Mouse (Mus musculus) kidney, embryonic 14.5 days (tissue): ENCODE data around the gene Sgip1. TPM values are rescaled to one million over a fixed set of nuclear protein-coding genes. Genes with fewer than 3 reads are reported as not detected.

ENCODE experiments used
- ATAC-seq: fragments of 200-750 bp; cut with Nextera tagmentation; 2 replicates; pipeline ENCODE4 v1.8.0; 2017; ENCODE audit warnings: moderate number of reproducible peaks, mild to moderate bottlenecking, moderate TSS enrichment, moderate library complexity; ENCODE audit not compliant: low FRiP score, low TSS enrichment
- H3K27ac ChIP-seq: fragments of 300-500 bp; sonication (generic); 2 replicates; pipeline ENCODE4 v1.5.1; 2014; ENCODE audit warnings: low read depth, mild to moderate bottlenecking, low read length, moderate library complexity, mixed read lengths
- H3K27me3 ChIP-seq: fragments of 300-500 bp; sonication (generic); 2 replicates; pipeline ENCODE4 v1.6.1; 2014; ENCODE audit warnings: mild to moderate bottlenecking, low read length; ENCODE audit not compliant: control insufficient read depth, insufficient read depth
- H3K36me3 ChIP-seq: fragments of 300-500 bp; sonication (generic); 2 replicates; pipeline ENCODE4 v1.6.1; 2014; ENCODE audit warnings: low read length, mixed read lengths; ENCODE audit not compliant: control insufficient read depth, insufficient read depth
- H3K4me1 ChIP-seq: fragments of 300-500 bp; sonication (generic); 2 replicates; pipeline ENCODE4 v1.6.1; 2014; ENCODE audit warnings: low read length, mixed read lengths; ENCODE audit not compliant: control insufficient read depth, insufficient read depth
- H3K4me2 ChIP-seq: fragments of 300-500 bp; sonication (generic); replicated peaks from 2 replicates; pipeline ENCODE4 v1.6.1; 2014; ENCODE audit warnings: low read depth, mild to moderate bottlenecking, low read length
- H3K4me3 ChIP-seq: fragments of 300-500 bp; sonication (generic); 2 replicates; pipeline ENCODE4 v1.5.1; 2014; ENCODE audit warnings: mild to moderate bottlenecking, low read length
- H3K9ac ChIP-seq: fragments of 300-500 bp; sonication (generic); 2 replicates; pipeline ENCODE4 v1.6.1; 2014; ENCODE audit warnings: low read depth, mild to moderate bottlenecking, low read length, moderate library complexity
- H3K9me3 ChIP-seq: fragments of 300-500 bp; sonication (generic); 2 replicates; pipeline ENCODE4 v1.6.1; 2016; ENCODE audit warnings: low read length; ENCODE audit not compliant: control insufficient read depth
- WGBS: fragments of 180-500 bp; shearing (Covaris S2); extraction: QIAGEN DNeasy Blood & Tissue Kit; methylation state at CpG from one replicate; pipeline ENCODE4 v1.1.7; 2014; 5-methylcytosine and 5-hydroxymethylcytosine counted together
- polyA plus RNA-seq: library from polyadenylated mRNA; unstranded; fragments of >200 nt; fragmentation: Nextera tagmentation; extraction: Ambion mirVana; gene quantifications from 2 replicates; pipeline ENCODE4 v1.2.1, GENCODE M21; 2014

Sgip1 gene
- polyA plus RNA-seq, 1 experiment from 2014 or later = 8.8 TPM

- no peak overlapping the region for H3K9ac ChIP-seq
- H3K4me2 ChIP-seq = no peak overlapping the region
- H3K4me1 ChIP-seq = 0 out of 2 replicates have a peak, but pooled peaks cover 3% of the 10 kb centered on the region
- H3K27me3 ChIP-seq = no peaks in the 10 kb centered on the region
- no peaks in the 10 kb centered on the region for H3K36me3 ChIP-seq
- H3K9me3 ChIP-seq = no peaks in the 10 kb centered on the region
- peak overlapping the region; percentile 8; the same call in 1 of the 2 replicates for H3K27ac ChIP-seq
- WGBS = 79% methylated on average over 11 of the region's 11 CpGs
- no peak overlapping the region for H3K4me3 ChIP-seq
- ATAC-seq = no peak
Observed at GRCm38 (mm10) chr4:102840956-102841729, 100.0 kb downstream of the Sgip1 start.

- no peaks in the 10 kb centered on the region for H3K27me3 ChIP-seq
- H3K4me2 ChIP-seq = no peak overlapping the region
- no peaks in the 10 kb centered on the region for H3K36me3 ChIP-seq
- no peak overlapping the region for H3K9ac ChIP-seq
- H3K27ac ChIP-seq = no peak overlapping the region
- no peaks in the 10 kb centered on the region for H3K9me3 ChIP-seq
- no peak for ATAC-seq
- no peaks in the 10 kb centered on the region for H3K4me1 ChIP-seq
- WGBS = 92% methylated on average over 6 of the region's 6 CpGs
- H3K4me3 ChIP-seq = no peak overlapping the region
Observed at GRCm38 (mm10) chr4:102850498-102850897, 109.4 kb downstream of the Sgip1 start.

- no peak for ATAC-seq
Observed at GRCm38 (mm10) chr4:102851161-102851560, 110.1 kb downstream of the Sgip1 start.

GRCm38 (mm10) chr4:102852290-102852689, 111.2 kb downstream of the Sgip1 start:
- Histone ChIP-seq H3K9ac (no peak overlapping the region), H3K4me2 (no peak overlapping the region), H3K27me3 (no peaks in the 10 kb centered on the region), H3K9me3 (no peaks in the 10 kb centered on the region), H3K27ac (no peak overlapping the region), H3K36me3 (no peaks in the 10 kb centered on the region), H3K4me1 (no peaks in the 10 kb centered on the region), H3K4me3 (no peak overlapping the region)
- ATAC-seq = no peak
- WGBS = 82% methylated on average over 3 of the region's 3 CpGs

More at GRCm38 (mm10) chr4:102851161-102851560, 110.1 kb downstream of the Sgip1 start:
- no peaks in the 10 kb centered on the region for H3K4me1 ChIP-seq
- H3K4me3 ChIP-seq = no peak overlapping the region
- H3K36me3 ChIP-seq = no peaks in the 10 kb centered on the region
- H3K9ac ChIP-seq = no peak overlapping the region
- 64% methylated on average over 1 of the region's 1 CpGs for WGBS
- no peak overlapping the region for H3K27ac ChIP-seq
- no peaks in the 10 kb centered on the region for H3K27me3 ChIP-seq
- H3K4me2 ChIP-seq = no peak overlapping the region
- H3K9me3 ChIP-seq = no peaks in the 10 kb centered on the region

GRCm38 (mm10) chr4:102852808-102853207, 111.7 kb downstream of the Sgip1 start:
- Histone ChIP-seq H3K4me1 (no peaks in the 10 kb centered on the region), H3K9me3 (no peaks in the 10 kb centered on the region), H3K36me3 (no peaks in the 10 kb centered on the region), H3K9ac (no peak overlapping the region), H3K4me2 (no peak overlapping the region), H3K4me3 (no peak overlapping the region), H3K27ac (no peak overlapping the region), H3K27me3 (no peaks in the 10 kb centered on the region)
- 75% methylated on average over 5 of the region's 5 CpGs for WGBS
- no peak for ATAC-seq

- H3K9ac ChIP-seq = no peak overlapping the region
- no peak overlapping the region for H3K27ac ChIP-seq
- 46% methylated on average over 9 of the region's 9 CpGs for WGBS
- no peak overlapping the region for H3K4me2 ChIP-seq
- peak; percentile 57; the same call in 1 of the 2 replicates for ATAC-seq
- no peaks in the 10 kb centered on the region for H3K36me3 ChIP-seq
- no peaks in the 10 kb centered on the region for H3K27me3 ChIP-seq
- no peaks in the 10 kb centered on the region for H3K4me1 ChIP-seq
- no peak overlapping the region for H3K4me3 ChIP-seq
- H3K9me3 ChIP-seq = no peaks in the 10 kb centered on the region
Observed at GRCm38 (mm10) chr4:102853330-102854022, 112.4 kb downstream of the Sgip1 start.

- Histone ChIP-seq H3K36me3 (no peaks in the 10 kb centered on the region), H3K9ac (no peak overlapping the region), H3K4me3 (no peak overlapping the region), H3K27ac (no peak overlapping the region), H3K9me3 (no peaks in the 10 kb centered on the region), H3K27me3 (no peaks in the 10 kb centered on the region), H3K4me2 (no peak overlapping the region), H3K4me1 (no peaks in the 10 kb centered on the region)
- no peak for ATAC-seq
- 76% methylated on average over 10 of the region's 10 CpGs for WGBS
Observed at GRCm38 (mm10) chr4:102854928-102855892, 114.1 kb downstream of the Sgip1 start.

GRCm38 (mm10) chr4:102856086-102856485, 115.0 kb downstream of the Sgip1 start:
- Histone ChIP-seq H3K9ac (no peak overlapping the region), H3K9me3 (no peaks in the 10 kb centered on the region), H3K4me2 (no peak overlapping the region), H3K27ac (no peak overlapping the region), H3K27me3 (no peaks in the 10 kb centered on the region), H3K36me3 (no peaks in the 10 kb centered on the region), H3K4me3 (no peak overlapping the region), H3K4me1 (no peaks in the 10 kb centered on the region)
- 74% methylated on average over 7 of the region's 7 CpGs for WGBS
- no peak for ATAC-seq
